Mouse (Mus musculus) megakaryocyte, embryonic 14.5 days (primary cell): ENCODE results near the gene Dnaja2. TPM values are rescaled to one million over a fixed set of nuclear protein-coding genes. Genes with fewer than 3 reads are reported as not detected.
A peak's percentile ranks its signal among the peaks of the same experiment; 100 is the strongest.

Source experiments
- H3K27me3 ChIP-seq: replicated peaks from 2 replicates; pipeline ENCODE3; 2012; ENCODE audit warnings: inconsistent platforms
- H3K36me3 ChIP-seq: replicated peaks from 2 replicates; pipeline ENCODE3; 2012; ENCODE audit warnings: low read length, inconsistent platforms, mixed read lengths
- H3K4me1 ChIP-seq: 2 replicates; pipeline ENCODE4 v1.6.1; 2012; ENCODE audit warnings: inconsistent platforms
- H3K4me3 ChIP-seq: replicated peaks from 2 replicates; pipeline ENCODE3; 2012; ENCODE audit warnings: moderate library complexity, mild to moderate bottlenecking, inconsistent platforms
- H3K9me3 ChIP-seq: 2 replicates; pipeline ENCODE4 v1.6.1; 2012; ENCODE audit warnings: inconsistent platforms
- FLI1 ChIP-seq: IDR thresholded peaks from 2 replicates; pipeline ENCODE4 v1.6.1; 2012; ENCODE audit warnings: low read length, inconsistent platforms, mixed read lengths
- GATA1 ChIP-seq: IDR thresholded peaks from 3 replicates; pipeline ENCODE4 v1.6.1; 2012; ENCODE audit warnings: mixed read lengths, low read length, inconsistent platforms, borderline replicate concordance
- polyA plus RNA-seq: library from polyadenylated mRNA; stranded (reverse); fragments of >175 nt; gene quantifications from 2 replicates; pipeline ENCODE4 v1.2.3, GENCODE M21; 2012; ENCODE audit warnings: low replicate concordance; ENCODE audit not compliant: insufficient read depth

Gene Dnaja2
- polyA plus RNA-seq, 1 experiment: 44.5 TPM

DNA sequence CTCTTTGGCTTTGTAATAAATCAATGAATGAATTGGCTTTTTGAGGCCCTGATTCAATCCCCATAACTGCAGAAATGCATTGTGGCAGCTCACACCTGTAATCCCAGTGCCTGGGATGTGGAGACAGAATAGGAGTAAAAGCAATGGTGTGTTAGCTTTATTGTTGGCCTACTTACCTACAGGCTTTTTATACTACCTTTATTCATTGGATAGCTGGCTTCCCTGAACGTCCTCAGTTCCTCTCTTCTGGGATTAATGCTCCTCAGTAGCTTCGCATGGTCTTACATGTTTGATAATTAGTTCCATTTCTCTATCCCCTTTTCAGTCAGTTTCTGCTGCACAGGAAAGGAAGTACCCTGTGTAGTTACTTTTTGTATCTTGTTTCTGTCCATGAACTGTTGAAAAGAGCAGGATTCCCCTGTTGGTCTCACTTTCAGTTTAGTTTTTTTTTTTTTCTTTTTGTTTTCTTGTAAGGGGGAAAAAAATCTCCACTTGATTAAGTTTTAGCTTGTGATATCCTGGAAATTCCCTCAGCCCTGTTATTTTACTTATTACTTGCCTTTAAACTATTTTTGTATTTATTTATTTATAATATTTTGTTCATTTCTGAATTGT lies 1.9 kb upstream of the Dnaja2 start:
- Histone ChIP-seq H3K27me3 (no peaks in the 10 kb centered on the region), H3K4me3 (peak overlapping the region; percentile 81), H3K4me1 (peaks cover 64% of the 10 kb centered on the region), H3K9me3 (no peaks in the 10 kb centered on the region), H3K36me3 (peaks cover 15% of the 10 kb centered on the region)
- TF ChIP-seq GATA1 (no peak), FLI1 (no peak)

DNA sequence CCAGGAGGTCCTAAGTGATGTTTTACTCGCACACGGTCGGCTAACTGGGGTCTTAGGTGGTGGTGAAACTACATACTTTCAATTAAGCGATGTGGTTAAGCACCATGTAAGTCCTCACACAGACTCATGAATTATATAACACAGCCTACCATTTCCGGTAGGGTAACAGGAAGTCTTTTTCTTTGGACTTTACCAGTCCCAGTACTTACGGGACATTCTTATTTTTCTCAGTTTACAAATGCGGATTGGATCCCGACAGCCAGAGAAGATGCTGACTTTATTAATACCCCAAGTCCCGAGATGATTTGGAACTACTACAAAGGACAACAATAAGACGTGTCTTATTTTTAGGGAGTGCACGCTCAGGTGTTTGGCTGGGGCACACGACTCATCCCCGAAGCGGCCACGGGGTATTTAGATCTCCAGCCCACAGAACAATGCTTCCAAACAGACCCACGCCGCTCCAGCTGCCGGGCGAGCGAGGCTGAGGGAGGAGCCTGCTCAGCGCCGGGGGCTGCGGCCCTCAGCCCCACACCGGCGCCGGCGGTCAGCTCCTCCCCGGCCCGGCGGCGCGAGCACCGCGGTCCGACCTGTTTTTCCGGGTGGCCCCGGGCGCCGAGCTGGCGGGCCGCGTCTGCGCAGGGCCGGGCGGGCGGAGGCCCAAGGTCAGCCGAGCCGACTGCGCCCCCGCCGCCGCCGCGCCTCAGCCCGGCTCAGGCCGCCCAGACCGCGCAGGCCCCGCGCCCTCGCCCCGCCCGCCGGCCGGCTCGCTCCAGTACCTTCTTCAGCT lies 558 bp downstream of the Dnaja2 start:
- Histone ChIP-seq H3K4me3 (peak overlapping the region; percentile 98), H3K36me3 (peaks cover 40% of the 10 kb centered on the region), H3K27me3 (no peaks in the 10 kb centered on the region), H3K4me1 (peaks cover 58% of the 10 kb centered on the region), H3K9me3 (no peaks in the 10 kb centered on the region)
- TF ChIP-seq GATA1 (no peak), FLI1 (no peak)

DNA sequence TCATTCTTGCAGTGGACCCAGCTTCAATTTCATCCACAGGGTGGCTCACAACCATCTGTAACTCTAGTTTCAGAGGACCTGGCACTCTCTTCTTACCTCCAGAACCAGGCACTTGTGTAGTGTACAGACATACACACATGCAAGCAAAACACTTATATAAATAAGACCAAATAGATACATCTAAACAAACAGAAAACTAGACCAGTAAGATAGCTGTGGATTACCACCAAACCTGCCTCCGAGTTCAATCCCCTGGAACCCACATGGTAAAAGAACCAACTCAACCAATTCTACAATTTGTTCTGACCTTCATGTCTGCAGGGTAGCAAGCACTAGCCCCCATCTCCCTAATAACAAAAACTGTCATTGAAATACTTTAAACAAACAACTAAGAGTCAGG lies 3.2 kb downstream of the Dnaja2 start:
- Histone ChIP-seq H3K9me3 (no peaks in the 10 kb centered on the region), H3K36me3 (peaks cover 66% of the 10 kb centered on the region), H3K27me3 (no peaks in the 10 kb centered on the region), H3K4me1 (peaks cover 36% of the 10 kb centered on the region), H3K4me3 (no peak overlapping the region)
- TF ChIP-seq GATA1 (no peak), FLI1 (no peak)

DNA sequence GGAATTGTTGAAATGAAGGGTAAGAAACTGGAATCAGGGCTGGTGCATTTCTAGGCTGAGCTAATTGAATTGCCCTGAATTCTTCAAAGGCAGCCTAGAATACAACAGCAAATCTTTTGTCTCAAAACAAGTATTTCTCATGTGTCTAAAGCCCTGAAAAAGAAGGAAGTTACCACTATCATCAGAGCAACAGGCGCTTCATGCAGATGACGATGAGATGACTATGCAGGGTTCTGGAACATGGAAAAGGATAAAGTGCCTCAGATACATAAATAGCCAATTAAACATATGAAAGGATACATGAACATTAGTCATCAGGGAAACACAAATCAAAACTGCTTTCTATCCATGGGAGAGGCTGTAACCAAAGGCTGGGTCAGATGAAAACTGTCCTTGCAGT lies 18.8 kb downstream of the Dnaja2 start:
- peaks cover 79% of the 10 kb centered on the region for H3K36me3 ChIP-seq
- H3K27me3 ChIP-seq: no peaks in the 10 kb centered on the region
- H3K4me3 ChIP-seq: no peak overlapping the region
- TF ChIP-seq FLI1: no peak
- no peaks in the 10 kb centered on the region for H3K9me3 ChIP-seq
- H3K4me1 ChIP-seq: peaks cover 32% of the 10 kb centered on the region

DNA sequence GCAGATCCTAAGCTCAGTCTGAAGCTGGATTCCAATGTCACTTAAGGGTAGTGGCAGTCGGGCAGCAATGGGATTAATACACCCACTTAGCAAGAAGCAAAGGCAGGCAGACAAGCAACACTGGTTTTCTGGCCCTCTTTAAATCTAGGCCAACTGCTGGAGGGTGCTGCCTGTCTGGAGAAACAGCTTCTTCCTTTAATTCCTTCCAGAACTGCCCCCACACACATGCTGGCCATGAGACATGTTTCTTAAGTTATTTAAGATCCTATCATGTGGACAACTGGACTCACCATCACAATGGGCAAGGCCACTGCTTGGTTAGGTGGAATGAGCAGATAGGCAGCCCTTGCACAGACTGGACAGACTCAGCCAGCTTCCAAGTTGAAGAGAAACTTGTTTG lies 21.0 kb downstream of the Dnaja2 start:
- Histone ChIP-seq H3K27me3 (no peaks in the 10 kb centered on the region), H3K36me3 (peaks cover 73% of the 10 kb centered on the region), H3K4me1 (peaks cover 38% of the 10 kb centered on the region), H3K4me3 (no peak overlapping the region), H3K9me3 (peaks cover 8% of the 10 kb centered on the region; the same call in 1 of the 2 replicates)
- TF ChIP-seq GATA1 (no peak), FLI1 (no peak)

DNA sequence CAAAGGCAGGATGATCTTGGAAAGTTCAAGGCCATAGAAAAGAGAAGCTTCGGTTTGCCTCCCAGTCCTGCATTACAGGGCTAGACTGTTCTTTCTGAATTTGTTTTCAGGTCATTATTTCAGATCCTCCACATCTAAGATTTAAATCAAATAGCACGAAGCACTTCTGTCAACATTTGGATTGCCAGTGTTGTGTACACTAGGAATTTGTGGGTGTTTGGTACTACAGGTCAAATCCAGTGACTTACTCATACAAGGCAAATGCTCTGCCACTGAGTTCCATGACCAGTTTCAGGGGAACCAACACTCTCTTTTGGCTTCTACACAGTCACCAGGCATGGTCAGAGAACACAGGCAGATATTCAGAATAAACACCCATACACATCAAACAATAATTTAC lies 21.7 kb downstream of the Dnaja2 start:
- H3K4me1 ChIP-seq: peaks cover 40% of the 10 kb centered on the region

DNA sequence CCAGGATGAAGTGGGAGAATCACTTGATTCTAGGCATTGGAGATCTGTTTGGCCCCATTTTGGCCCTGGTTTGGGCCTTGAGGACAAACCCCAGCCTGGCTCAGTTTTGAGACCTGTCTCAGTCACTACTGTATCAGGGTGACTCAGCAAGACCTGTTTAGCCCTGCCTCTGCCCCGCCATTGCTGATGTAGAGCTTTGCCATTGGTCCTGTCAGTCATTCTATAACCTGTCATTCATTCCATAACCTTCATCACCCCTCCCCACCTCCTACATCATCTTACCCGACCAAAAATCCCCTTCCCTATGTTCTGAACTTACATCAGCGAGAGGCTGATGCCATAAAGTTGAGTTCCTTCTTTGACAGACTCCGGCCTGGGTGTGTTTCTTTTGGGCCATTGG lies 22.3 kb downstream of the Dnaja2 start:
- no peaks in the 10 kb centered on the region for H3K27me3 ChIP-seq
- H3K4me3 ChIP-seq: no peak overlapping the region
- H3K4me1 ChIP-seq: peaks cover 38% of the 10 kb centered on the region
- H3K9me3 ChIP-seq: peaks cover 8% of the 10 kb centered on the region; the same call in 1 of the 2 replicates
- TF ChIP-seq FLI1 (no peak), GATA1 (no peak)
- H3K36me3 ChIP-seq: peaks cover 59% of the 10 kb centered on the region

More for the DNA sequence above, 21.7 kb downstream of the Dnaja2 start:
- peaks cover 8% of the 10 kb centered on the region; the same call in 1 of the 2 replicates for H3K9me3 ChIP-seq
- no peak for TF ChIP-seq GATA1
- TF ChIP-seq FLI1: no peak
- no peaks in the 10 kb centered on the region for H3K27me3 ChIP-seq
- H3K36me3 ChIP-seq: peaks cover 65% of the 10 kb centered on the region
- no peak overlapping the region for H3K4me3 ChIP-seq

DNA sequence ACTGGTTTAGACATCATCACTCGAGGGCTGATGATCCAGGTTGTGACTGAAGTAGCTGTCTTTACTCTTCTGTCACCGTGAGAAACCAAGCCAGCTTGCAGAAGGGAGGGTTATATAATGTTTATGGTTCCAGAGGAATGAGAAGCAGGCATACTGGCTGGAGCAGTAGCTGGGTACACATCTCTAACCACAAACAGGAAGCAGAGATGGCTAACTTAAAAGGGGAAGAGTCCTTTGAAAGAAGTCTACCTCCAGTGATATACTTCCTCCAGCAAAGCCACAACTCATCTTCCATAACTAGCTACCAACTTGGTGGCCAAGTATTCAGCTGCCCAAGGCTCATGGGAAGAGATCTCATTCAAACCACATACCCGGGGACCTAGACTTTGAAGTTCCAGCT lies 23.7 kb downstream of the Dnaja2 start:
- Histone ChIP-seq H3K9me3 (peaks cover 8% of the 10 kb centered on the region; the same call in 1 of the 2 replicates), H3K4me3 (no peak overlapping the region), H3K4me1 (peaks cover 34% of the 10 kb centered on the region), H3K27me3 (no peaks in the 10 kb centered on the region), H3K36me3 (peaks cover 49% of the 10 kb centered on the region)
- TF ChIP-seq GATA1 (no peak), FLI1 (no peak)

DNA sequence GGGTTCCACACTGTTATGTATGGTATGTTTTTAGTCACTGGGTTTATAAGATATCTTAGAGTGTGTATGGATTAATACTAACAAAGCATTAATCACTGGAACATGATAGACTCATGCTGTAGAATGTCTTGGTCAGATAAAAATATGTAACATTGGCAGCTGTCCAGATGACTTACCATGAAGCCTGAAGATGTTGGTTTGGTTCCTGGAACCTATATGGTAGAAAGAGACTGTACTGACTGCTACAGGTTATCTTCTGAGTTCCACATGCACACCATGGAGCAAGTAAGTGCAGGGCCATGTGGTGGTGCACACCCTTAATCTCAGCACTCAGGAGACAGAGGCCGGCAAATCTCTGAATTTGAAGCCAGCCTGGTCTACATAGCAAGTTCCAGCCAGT lies 24.4 kb downstream of the Dnaja2 start:
- H3K27me3 ChIP-seq: no peaks in the 10 kb centered on the region
- H3K9me3 ChIP-seq: peaks cover 8% of the 10 kb centered on the region; the same call in 1 of the 2 replicates
- H3K4me3 ChIP-seq: no peak overlapping the region
- H3K36me3 ChIP-seq: peaks cover 43% of the 10 kb centered on the region
- no peak for TF ChIP-seq FLI1
- TF ChIP-seq GATA1: no peak
- H3K4me1 ChIP-seq: peaks cover 29% of the 10 kb centered on the region

DNA sequence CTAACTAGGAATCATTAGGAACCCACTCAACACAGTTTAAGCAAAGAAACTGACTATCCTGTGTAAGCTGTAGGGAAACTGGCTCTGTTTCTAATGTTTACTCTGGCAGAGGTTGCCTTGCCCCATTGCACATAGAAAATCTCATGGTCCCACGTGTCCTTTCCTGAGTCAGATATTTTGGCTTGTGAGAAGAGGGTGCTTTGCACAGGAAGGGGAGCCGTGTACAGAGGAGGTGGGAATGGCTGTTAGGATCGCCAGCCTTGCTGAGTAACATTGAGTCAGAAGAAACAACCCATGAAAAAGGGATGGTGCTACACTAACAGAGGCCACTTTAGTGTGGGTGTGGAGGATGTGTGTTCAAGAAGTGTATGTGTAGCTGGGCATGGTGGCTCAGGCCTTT lies 26.2 kb downstream of the Dnaja2 start:
- Histone ChIP-seq H3K4me1 (peaks cover 24% of the 10 kb centered on the region), H3K4me3 (no peak overlapping the region), H3K9me3 (peaks cover 8% of the 10 kb centered on the region; the same call in 1 of the 2 replicates), H3K36me3 (peaks cover 36% of the 10 kb centered on the region), H3K27me3 (no peaks in the 10 kb centered on the region)
- no peak for TF ChIP-seq FLI1
- TF ChIP-seq GATA1: no peak
